Mouse (Mus musculus) brown adipose tissue, adult 24 weeks (tissue): ENCODE measurements around the gene Mapk1. TPM values are rescaled to one million over a fixed set of nuclear protein-coding genes. Genes with fewer than 3 reads are reported as not detected.
"Not testable (repeated sequence)": the region's sequence is repeated elsewhere in the genome, so short reads cannot be mapped to it uniquely, and the experiment has no call there.

ENCODE experiments used
- H3K27ac ChIP-seq: fragments of 200-500 bp; replicated peaks from 2 replicates; pipeline ENCODE4 v1.5.1; 2012; ENCODE audit warnings: low read depth, mild to moderate bottlenecking, low read length
- H3K4me1 ChIP-seq: fragments of 200-500 bp; 2 replicates; pipeline ENCODE4 v1.6.1; 2012; ENCODE audit warnings: low read length, mixed read lengths; ENCODE audit not compliant: control insufficient read depth, insufficient read depth, insufficient read length
- H3K4me3 ChIP-seq: fragments of 200-500 bp; 2 replicates; pipeline ENCODE4 v1.5.1; 2012; ENCODE audit warnings: low read depth, mild to moderate bottlenecking, low read length, moderate library complexity; ENCODE audit not compliant: insufficient read depth
- polyA plus RNA-seq: library from polyadenylated mRNA; stranded (reverse); fragments of >200 nt; gene quantifications from 2 replicates; pipeline ENCODE4 v1.2.4, GENCODE M21; 2012; ENCODE audit not compliant: missing spikeins, insufficient read depth, insufficient read length

Mapk1 gene
- polyA plus RNA-seq, 1 experiment = 81.1 TPM

GRCm38 (mm10) chr16:16994426-16995052 is 11.4 kb downstream of the Mapk1 start:
- no peak overlapping the region; the same call in 1 of the 2 replicates for H3K27ac ChIP-seq
- no peak overlapping the region for H3K4me3 ChIP-seq
- peaks cover 19% of the 10 kb centered on the region for H3K4me1 ChIP-seq

DNA sequence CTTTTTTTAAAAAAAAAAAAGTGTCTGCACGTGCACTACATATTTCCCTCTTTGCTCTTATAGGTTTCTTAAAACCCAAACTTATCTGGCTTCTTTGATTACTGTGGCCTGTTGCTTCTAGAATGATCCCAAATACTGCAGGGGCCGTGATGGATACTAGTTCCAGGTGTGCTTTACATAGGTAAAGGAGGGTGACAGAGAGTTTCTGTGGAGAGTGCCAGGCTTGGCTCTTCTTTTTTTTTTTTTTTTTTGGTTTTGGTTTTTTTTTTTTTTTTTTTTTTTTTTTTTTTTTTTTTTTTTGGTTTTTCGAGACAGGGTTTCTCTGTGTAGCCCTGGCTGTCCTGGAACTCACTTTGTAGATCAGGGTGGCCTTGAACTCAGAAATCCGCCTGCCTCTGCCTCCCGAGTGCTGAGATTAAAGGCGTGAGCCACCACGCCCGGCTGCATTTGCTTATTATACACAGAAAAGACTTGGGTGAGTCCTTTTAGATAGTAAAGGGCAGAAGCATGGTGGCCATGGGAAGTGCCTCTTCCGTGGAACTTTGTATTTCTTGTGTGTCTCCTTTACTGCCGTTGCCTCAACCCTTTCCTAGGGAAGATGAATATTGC is 13.0 kb downstream of the Mapk1 start:
- not testable (repeated sequence) for H3K27ac ChIP-seq, H3K4me3 ChIP-seq
- H3K4me1 ChIP-seq = peaks cover 13% of the 10 kb centered on the region

DNA sequence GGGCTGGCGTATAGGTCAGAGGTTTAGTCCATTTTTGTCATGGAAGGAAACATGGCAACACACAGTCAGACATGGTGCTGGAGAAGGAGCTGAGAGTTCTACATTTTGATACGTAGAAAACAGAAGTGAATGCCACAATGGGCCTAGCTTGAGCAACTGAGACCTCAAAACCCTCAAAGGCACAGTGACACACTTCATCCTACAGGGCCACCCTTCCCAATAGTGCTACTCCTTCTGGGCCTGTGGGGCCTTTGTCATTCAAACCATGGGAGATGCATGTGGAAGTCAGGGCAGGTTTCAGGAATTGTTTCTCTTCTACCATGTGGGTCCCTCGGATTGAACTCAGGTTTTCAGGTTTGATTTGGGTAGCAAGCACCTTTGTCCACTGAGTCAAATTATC is 17.9 kb downstream of the Mapk1 start:
- Histone ChIP-seq H3K27ac (no peak overlapping the region), H3K4me3 (no peak overlapping the region), H3K4me1 (0 out of 2 replicates have a peak, but pooled peaks cover 4% of the 10 kb centered on the region)

GRCm38 (mm10) chr16:17007070-17007469 is 23.9 kb downstream of the Mapk1 start:
- H3K4me3 ChIP-seq = no peak overlapping the region
- H3K27ac ChIP-seq = no peak overlapping the region
- no peaks in the 10 kb centered on the region for H3K4me1 ChIP-seq

GRCm38 (mm10) chr16:17010036-17010435 is 26.9 kb downstream of the Mapk1 start:
- no peaks in the 10 kb centered on the region for H3K4me1 ChIP-seq
- no peak overlapping the region for H3K4me3 ChIP-seq
- no peak overlapping the region for H3K27ac ChIP-seq

DNA sequence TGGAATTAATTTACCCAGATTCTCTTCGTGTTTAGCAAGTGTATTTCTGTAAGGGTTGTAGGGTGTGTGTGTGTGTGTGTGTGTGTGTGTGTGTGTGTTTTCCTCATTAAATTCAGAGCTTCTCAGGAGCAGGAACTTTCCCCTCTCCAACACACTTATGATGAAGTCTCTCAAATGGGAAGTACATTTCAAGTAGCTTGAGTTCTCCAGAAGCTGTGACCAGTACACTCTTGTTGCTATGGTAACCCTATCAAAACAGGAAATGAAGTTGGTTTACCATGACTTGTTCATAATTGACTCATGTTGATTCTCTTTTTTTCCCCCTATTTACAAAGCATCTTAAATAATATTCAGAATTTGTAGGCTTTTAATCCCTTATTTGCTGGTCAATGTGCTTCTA is 29.4 kb downstream of the Mapk1 start:
- no peaks in the 10 kb centered on the region for H3K4me1 ChIP-seq
- H3K4me3 ChIP-seq = no peak overlapping the region
- 0 out of 2 replicates have a peak overlapping the region, but pooled peaks have one; percentile 24 for H3K27ac ChIP-seq

DNA sequence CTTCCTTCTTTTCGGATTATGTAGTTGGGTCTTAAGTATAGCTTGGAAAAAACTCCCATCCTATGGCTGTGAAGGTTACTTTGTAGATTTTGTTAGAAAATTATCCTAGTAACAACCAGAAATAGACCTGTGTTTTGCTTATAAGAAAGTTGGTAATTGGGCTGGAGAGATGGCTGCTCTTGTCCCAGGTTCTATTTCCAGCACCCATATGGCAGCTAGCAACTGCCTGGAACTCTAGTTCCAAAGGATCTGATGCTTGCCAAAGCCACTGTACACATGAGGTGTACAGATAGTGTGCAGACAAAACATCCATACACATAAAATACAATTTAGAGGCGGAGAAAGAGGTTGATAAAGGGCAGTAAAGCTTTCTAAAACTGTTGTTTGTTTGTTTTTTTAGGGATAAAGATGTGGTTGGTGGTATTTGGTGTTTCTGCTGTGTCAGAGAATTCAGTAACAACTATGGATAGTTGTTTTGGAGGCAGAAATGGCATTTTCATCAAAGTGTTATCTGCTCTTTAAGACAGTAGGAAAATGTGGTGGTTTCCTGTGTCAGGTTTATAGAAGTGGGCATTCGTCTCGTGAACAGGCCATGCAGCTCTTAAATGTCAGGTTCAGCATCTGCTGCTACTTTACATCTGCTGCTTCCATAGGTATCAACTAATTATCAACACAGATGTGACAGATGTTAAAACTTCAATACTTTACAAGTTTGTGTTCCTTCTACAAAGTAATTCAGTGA is 32.1 kb downstream of the Mapk1 start:
- Histone ChIP-seq H3K4me3 (no peak overlapping the region), H3K27ac (no peak overlapping the region), H3K4me1 (no peaks in the 10 kb centered on the region)

GRCm38 (mm10) chr16:17015853-17016230 is 32.7 kb downstream of the Mapk1 start:
- H3K4me1 ChIP-seq = no peaks in the 10 kb centered on the region
- H3K4me3 ChIP-seq = no peak overlapping the region
- no peak overlapping the region for H3K27ac ChIP-seq

GRCm38 (mm10) chr16:17018071-17018470 is 34.9 kb downstream of the Mapk1 start:
- Histone ChIP-seq H3K27ac (no peak overlapping the region), H3K4me1 (no peaks in the 10 kb centered on the region), H3K4me3 (no peak overlapping the region)

- Histone ChIP-seq H3K4me1 (no peaks in the 10 kb centered on the region), H3K4me3 (no peak overlapping the region), H3K27ac (no peak overlapping the region)
Measured at GRCm38 (mm10) chr16:17024469-17025148, 41.4 kb downstream of the Mapk1 start.

GRCm38 (mm10) chr16:17029971-17030695 is 47.0 kb downstream of the Mapk1 start:
- H3K4me1 ChIP-seq = no peaks in the 10 kb centered on the region
- H3K4me3 ChIP-seq = no peak overlapping the region
- H3K27ac ChIP-seq = no peak overlapping the region

GRCm38 (mm10) chr16:17033754-17034153 is 50.6 kb downstream of the Mapk1 start:
- Histone ChIP-seq H3K27ac (no peak overlapping the region), H3K4me3 (no peak overlapping the region), H3K4me1 (no peaks in the 10 kb centered on the region)

DNA sequence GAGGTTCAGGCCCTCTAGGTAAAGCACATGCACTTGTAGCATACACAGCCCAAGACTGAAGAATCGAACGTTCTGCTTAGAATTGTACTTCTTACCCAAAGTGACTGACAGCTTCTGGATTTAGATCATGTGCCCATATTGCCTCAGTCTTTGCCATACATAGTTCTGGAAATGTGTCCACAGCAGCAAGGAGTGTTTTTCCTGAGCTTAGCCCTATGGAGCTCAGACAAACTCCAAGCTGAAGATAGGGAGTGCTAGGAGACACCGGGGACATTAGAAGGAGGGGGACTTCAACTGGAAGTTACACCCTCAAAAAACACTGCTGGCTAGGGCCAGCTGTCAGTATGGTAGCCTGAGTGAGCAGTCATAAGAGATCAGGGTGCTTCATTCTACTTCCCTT is 57.5 kb downstream of the Mapk1 start:
- Histone ChIP-seq H3K4me3 (no peak overlapping the region), H3K27ac (no peak overlapping the region)

DNA sequence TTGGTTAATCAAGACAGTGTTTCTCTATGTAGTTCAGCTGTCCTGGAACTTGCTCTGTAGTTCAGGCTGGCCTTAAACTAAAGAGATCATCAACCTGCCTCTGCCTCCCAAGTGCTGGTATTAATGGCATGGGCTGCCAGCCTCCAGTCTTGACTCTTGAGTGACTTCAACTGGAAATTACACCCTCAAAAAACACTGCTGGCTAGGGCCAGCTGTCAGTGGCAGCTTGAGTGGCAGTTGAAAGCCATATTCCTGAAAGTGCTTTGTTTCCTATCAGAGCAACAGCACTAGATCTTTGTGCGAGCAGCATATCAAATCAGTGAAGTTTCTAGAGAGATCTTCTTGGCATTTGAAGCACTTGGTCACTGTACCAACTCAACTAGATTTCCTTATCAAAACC is 58.2 kb downstream of the Mapk1 start:
- Histone ChIP-seq H3K27ac (no peak overlapping the region), H3K4me3 (no peak overlapping the region), H3K4me1 (no peaks in the 10 kb centered on the region)

More for the DNA sequence above, 57.5 kb downstream of the Mapk1 start:
- no peaks in the 10 kb centered on the region for H3K4me1 ChIP-seq

DNA sequence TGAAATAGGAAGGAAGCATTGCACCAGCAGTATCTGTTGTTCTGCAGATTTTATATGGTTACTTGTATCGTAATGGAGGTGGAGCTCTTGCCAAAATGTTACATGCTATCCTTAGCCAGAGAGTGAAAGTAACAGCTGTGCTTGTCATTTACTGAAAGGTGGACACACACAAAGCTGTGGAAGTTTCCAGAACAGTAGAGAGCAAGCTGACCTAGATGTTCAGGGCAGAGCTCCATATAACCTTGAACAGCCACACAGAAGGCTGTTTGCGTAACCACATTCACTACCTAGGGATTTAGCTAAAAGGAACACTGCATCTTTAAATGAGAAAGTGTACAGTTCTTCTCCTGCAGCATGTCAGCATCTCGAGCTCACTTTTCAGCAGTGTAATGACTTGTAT is 61.1 kb downstream of the Mapk1 start:
- Histone ChIP-seq H3K4me3 (no peak overlapping the region), H3K4me1 (no peaks in the 10 kb centered on the region), H3K27ac (no peak overlapping the region; the same call in 1 of the 2 replicates)
